Mouse (Mus musculus): ENCODE data around the gene Trim2. TPM values are rescaled to one million over a fixed set of nuclear protein-coding genes. Genes with fewer than 3 reads are reported as not detected.
A peak's percentile ranks its signal among the peaks of the same experiment; 100 is the strongest.

Trim2 gene
- polyA plus RNA-seq, 1 experiment from 2014 or later = 8.0 TPM

GRCm38 (mm10) chr3:84336342-84336741, 29.7 kb upstream of the Trim2 start:
- Histone ChIP-seq H3K4me1 (peaks cover 10% of the 10 kb centered on the region; the same call in 1 of the 2 replicates), H3K9me3 (no peaks in the 10 kb centered on the region), H3K27me3 (ENCODE audit: insufficient read depth, poor library complexity, severe bottlenecking) (peaks cover 57% of the 10 kb centered on the region), H3K27ac (no peak overlapping the region), H3K4me3 (no peak overlapping the region), H3K36me3 (no peaks in the 10 kb centered on the region)
- WGBS = 85% methylated on average over 12 of the region's 12 CpGs
- DNase-seq (ENCODE audit: low spot score) = no peak

GRCm38 (mm10) chr3:84335421-84336073, 28.9 kb upstream of the Trim2 start:
- H3K4me3 ChIP-seq = peak overlapping the region; percentile 43
- H3K27me3 ChIP-seq (ENCODE audit: insufficient read depth, poor library complexity, severe bottlenecking) = peaks cover 61% of the 10 kb centered on the region

DNA sequence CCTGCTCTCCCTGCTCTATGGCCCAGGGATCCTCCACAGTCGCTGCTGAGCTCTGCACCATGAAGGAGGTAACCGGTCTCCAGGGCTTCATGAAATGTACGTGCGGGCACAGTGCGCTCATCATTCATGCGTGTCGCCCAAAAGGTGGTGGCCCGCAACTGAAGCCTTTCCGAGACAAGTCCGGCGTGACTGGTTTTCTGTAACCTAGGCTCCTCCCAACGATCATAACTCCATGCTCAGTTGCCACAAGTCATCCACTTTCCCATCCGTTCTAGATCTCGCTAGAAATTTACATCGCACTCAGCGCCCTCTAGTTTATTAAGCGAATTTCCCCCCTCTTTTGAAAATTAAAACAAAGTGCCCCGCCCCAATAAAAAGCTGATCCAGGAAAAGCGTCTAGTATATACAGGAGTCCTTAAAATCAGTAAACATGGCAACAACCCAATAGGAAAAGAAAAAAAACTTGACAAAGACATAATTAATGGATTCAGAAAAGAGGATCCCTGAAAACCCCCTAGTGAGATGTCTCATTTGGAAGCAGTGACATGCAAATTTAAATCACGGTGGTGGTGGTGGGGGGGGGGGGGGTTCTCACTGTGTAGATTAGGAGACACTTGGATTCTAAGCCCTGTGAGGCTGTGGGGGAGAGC, 28.2 kb upstream of the Trim2 start:
- Histone ChIP-seq H3K4me1 (peaks cover 10% of the 10 kb centered on the region; the same call in 1 of the 2 replicates), H3K27me3 (ENCODE audit: insufficient read depth, poor library complexity, severe bottlenecking) (peaks cover 61% of the 10 kb centered on the region), H3K4me3 (peak overlapping the region; percentile 43), H3K36me3 (no peaks in the 10 kb centered on the region), H3K9me3 (no peaks in the 10 kb centered on the region), H3K27ac (no peak overlapping the region)
- 8% methylated on average over 20 of the region's 20 CpGs for WGBS
- DNase-seq (ENCODE audit: low spot score) = no peak

More at GRCm38 (mm10) chr3:84335421-84336073, 28.9 kb upstream of the Trim2 start:
- Histone ChIP-seq H3K27ac (no peak overlapping the region), H3K9me3 (no peaks in the 10 kb centered on the region), H3K4me1 (peaks cover 10% of the 10 kb centered on the region; the same call in 1 of the 2 replicates), H3K36me3 (no peaks in the 10 kb centered on the region)
- WGBS = 41% methylated on average over 8 of the region's 8 CpGs
- DNase-seq (ENCODE audit: low spot score) = no peak

- Histone ChIP-seq H3K27me3 (ENCODE audit: insufficient read depth, poor library complexity, severe bottlenecking) (peaks cover 62% of the 10 kb centered on the region), H3K4me1 (peaks cover 10% of the 10 kb centered on the region; the same call in 1 of the 2 replicates), H3K4me3 (no peak overlapping the region), H3K27ac (no peak overlapping the region), H3K9me3 (no peaks in the 10 kb centered on the region), H3K36me3 (no peaks in the 10 kb centered on the region)
- DNase-seq (ENCODE audit: low spot score) = peak; percentile 78
- 44% methylated on average over 22 of the region's 22 CpGs for WGBS
These were observed 27.0 kb upstream of the Trim2 start for GRCm38 (mm10) chr3:84333400-84334349.

DNA sequence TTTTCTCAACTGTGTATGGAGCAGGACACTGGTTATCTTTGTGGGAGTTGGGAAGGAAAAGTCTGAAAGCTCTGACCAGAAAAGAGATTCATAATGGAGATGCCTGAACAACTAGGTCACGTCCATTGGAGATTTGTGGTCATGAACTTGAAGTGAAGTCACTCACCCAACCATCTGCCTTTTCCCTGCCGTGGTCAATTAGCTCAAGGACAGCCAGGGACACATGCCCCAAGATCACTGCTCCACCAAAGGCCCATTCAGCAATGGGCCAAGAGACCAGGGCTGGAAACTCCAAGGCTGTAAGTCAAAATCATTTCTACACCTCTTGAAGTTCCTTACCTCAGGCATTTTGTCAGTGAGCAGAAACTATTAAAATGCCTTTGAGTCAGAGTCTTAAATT, 23.5 kb upstream of the Trim2 start:
- peaks cover 10% of the 10 kb centered on the region; the same call in 1 of the 2 replicates for H3K4me1 ChIP-seq

DNA sequence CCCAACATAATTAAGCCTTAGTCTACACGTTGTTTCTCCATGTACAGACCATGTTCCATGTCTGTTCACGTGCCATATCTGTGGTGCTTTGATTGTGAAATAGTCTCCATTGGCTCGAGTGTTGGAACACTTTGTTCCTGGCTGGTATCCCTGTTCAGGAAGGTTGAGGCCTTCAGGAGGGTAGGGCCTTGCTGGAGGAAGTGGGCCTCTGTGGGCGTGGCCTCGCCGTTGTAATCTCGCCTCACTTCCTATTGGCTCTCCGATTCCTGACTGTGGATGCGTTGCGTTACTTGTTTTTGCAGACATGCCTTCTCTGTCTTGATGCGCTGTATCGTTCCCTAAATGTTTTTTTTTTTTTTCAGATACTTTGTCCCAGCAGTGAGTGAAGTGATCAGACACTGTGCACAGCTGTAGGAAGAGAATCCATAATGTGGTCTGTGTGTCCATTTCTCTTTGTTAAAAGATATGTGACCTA, 18.3 kb upstream of the Trim2 start:
- DNase-seq (ENCODE audit: low spot score) = no peak
- peaks cover 15% of the 10 kb centered on the region for H3K4me1 ChIP-seq
- peaks cover 4% of the 10 kb centered on the region; the same call in 1 of the 2 replicates for H3K27me3 ChIP-seq (ENCODE audit: insufficient read depth, poor library complexity, severe bottlenecking)
- no peaks in the 10 kb centered on the region for H3K9me3 ChIP-seq
- 70% methylated on average over 12 of the region's 12 CpGs for WGBS
- no peaks in the 10 kb centered on the region for H3K36me3 ChIP-seq
- H3K27ac ChIP-seq = peak overlapping the region; percentile 2; the same call in 1 of the 2 replicates
- no peak overlapping the region for H3K4me3 ChIP-seq

More for the DNA sequence above, 23.5 kb upstream of the Trim2 start:
- Histone ChIP-seq H3K36me3 (no peaks in the 10 kb centered on the region), H3K27me3 (ENCODE audit: insufficient read depth, poor library complexity, severe bottlenecking) (peaks cover 47% of the 10 kb centered on the region), H3K4me3 (no peak overlapping the region), H3K27ac (no peak overlapping the region), H3K9me3 (no peaks in the 10 kb centered on the region)
- DNase-seq (ENCODE audit: low spot score) = no peak
- 61% methylated on average over 2 of the region's 2 CpGs for WGBS

DNA sequence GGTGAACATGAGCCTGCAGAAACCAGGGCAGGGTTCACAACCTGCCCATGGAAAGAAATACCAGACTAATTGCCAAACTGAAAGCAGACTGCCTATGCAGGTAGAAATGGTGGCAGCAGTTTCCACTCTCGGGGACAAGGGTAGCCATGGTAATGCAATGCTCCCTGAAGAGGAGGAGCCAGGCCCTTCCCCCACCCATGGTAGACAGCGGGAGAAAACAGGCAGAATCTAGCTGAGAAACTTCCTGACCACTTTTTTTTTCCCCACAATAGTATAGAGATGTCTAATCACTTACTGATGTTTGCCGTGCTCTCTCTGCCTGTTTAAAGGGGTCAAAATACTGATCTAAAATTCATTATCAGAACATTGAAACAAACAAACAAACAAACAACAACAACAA, 17.8 kb upstream of the Trim2 start:
- no peak for DNase-seq (ENCODE audit: low spot score)

DNA sequence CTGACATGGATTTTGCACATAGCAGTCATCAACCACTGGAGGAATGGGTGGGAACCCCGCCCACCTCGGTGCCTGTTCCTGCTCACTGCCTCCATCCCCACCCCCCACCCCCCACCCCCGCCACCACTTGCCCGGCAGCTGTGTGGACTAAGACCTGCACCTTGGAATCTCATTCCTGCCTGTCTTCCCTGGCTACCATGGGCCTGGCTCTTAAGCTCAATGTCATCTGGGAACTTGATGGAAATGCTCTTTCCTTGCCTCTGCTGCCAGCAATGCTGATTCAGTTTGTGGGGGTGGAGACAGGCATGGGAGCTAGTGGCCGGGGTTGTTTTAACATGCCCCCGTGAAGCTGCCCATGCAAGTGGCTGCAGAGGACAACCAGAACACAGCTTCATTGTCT, 17.3 kb upstream of the Trim2 start:
- Histone ChIP-seq H3K4me1 (peaks cover 15% of the 10 kb centered on the region), H3K27ac (peak overlapping the region; percentile 2; the same call in 1 of the 2 replicates), H3K27me3 (ENCODE audit: insufficient read depth, poor library complexity, severe bottlenecking) (no peaks in the 10 kb centered on the region), H3K4me3 (0 out of 2 replicates have a peak overlapping the region, but pooled peaks have one; percentile 0), H3K9me3 (no peaks in the 10 kb centered on the region), H3K36me3 (no peaks in the 10 kb centered on the region)
- no peak for DNase-seq (ENCODE audit: low spot score)
- 29% methylated on average over 6 of the region's 6 CpGs for WGBS

More for the DNA sequence above, 17.8 kb upstream of the Trim2 start:
- H3K36me3 ChIP-seq = no peaks in the 10 kb centered on the region
- H3K9me3 ChIP-seq = no peaks in the 10 kb centered on the region
- peaks cover 15% of the 10 kb centered on the region for H3K4me1 ChIP-seq
- H3K27me3 ChIP-seq (ENCODE audit: insufficient read depth, poor library complexity, severe bottlenecking) = peaks cover 3% of the 10 kb centered on the region; the same call in 1 of the 2 replicates
- H3K27ac ChIP-seq = peak overlapping the region; percentile 2; the same call in 1 of the 2 replicates
- WGBS = 12% methylated on average over 3 of the region's 3 CpGs
- H3K4me3 ChIP-seq = 0 out of 2 replicates have a peak overlapping the region, but pooled peaks have one; percentile 0

DNA sequence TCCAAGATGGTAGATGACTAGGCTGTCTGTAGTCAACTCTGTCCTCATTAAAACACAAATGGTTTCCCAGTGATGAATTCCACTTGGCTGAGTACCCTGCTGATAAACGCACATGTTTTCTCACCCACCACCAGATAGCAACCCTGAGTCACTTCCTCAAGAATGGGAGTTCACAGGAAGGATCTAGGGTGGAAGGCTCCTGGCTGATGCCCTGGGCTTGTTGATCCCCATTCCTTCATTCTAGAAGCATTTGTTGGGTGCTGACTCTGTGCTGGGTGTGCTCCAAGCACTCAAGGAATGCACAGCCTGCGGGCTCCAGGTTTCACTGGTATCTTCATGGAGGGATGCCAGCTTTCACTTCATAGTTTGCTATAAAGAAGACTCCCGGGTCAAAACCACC, 12.8 kb upstream of the Trim2 start:
- H3K27ac ChIP-seq = no peak overlapping the region
- H3K4me1 ChIP-seq = peaks cover 25% of the 10 kb centered on the region
- H3K4me3 ChIP-seq = no peak overlapping the region
- 68% methylated on average over 3 of the region's 3 CpGs for WGBS
- no peaks in the 10 kb centered on the region for H3K9me3 ChIP-seq
- no peaks in the 10 kb centered on the region for H3K27me3 ChIP-seq (ENCODE audit: insufficient read depth, poor library complexity, severe bottlenecking)
- no peak for DNase-seq (ENCODE audit: low spot score)
- no peaks in the 10 kb centered on the region for H3K36me3 ChIP-seq

GRCm38 (mm10) chr3:84318865-84319264, 12.2 kb upstream of the Trim2 start:
- H3K36me3 ChIP-seq = no peaks in the 10 kb centered on the region
- no peak for DNase-seq (ENCODE audit: low spot score)
- H3K4me1 ChIP-seq = peaks cover 18% of the 10 kb centered on the region
- no peaks in the 10 kb centered on the region for H3K27me3 ChIP-seq (ENCODE audit: insufficient read depth, poor library complexity, severe bottlenecking)
- H3K9me3 ChIP-seq = no peaks in the 10 kb centered on the region
- no peak overlapping the region for H3K4me3 ChIP-seq
- WGBS = 88% methylated on average over 4 of the region's 4 CpGs
- H3K27ac ChIP-seq = no peak overlapping the region

- peak overlapping the region; percentile 47; the same call in 1 of the 2 replicates for H3K27ac ChIP-seq
- no peak overlapping the region; the same call in 1 of the 2 replicates for H3K4me3 ChIP-seq
- H3K9me3 ChIP-seq = no peaks in the 10 kb centered on the region
- H3K4me1 ChIP-seq = peaks cover 13% of the 10 kb centered on the region; the same call in 1 of the 2 replicates
- 33% methylated on average over 8 of the region's 8 CpGs for WGBS
- no peak for DNase-seq (ENCODE audit: low spot score)
- no peaks in the 10 kb centered on the region for H3K36me3 ChIP-seq
- H3K27me3 ChIP-seq (ENCODE audit: insufficient read depth, poor library complexity, severe bottlenecking) = peaks cover 7% of the 10 kb centered on the region; the same call in 1 of the 2 replicates
These were observed 8.0 kb upstream of the Trim2 start for GRCm38 (mm10) chr3:84314651-84315191.

Data from heart, embryonic 10.5 days (tissue).